Comparison of ENCODE assay signal across 9 mouse cellular contexts in the genomic region with DNA sequence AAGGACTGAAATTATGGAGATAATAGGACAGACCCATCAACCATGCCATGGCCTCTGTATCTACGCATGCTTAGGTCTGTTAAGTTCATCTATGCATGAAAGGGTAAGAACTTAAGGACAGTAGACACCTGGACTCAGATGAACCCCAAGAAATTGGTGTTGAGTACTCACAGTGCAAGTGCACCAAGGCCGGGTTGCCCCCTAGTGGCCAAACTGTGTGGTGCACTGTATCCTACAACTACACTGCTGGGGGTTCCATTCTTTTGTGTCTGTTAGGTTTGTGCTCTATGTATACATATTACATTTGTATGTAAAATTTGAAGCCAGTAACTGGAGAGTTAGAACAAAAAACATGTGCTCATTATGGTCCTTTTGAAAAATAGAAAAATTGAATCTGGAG.
DNase-seq lines count a peak whose midpoint lies in the region; ATAC-seq and TF ChIP-seq lines count a peak whose summit lies in the region.
"Had no signal": no experiment of that assay in that cellular context is flagged by ENCODE, and none has a peak within 500 bp of the region (broad histone marks: within the 10 kb centered on the region; RNA-seq: fewer than 3 reads in every experiment).

No protein-coding gene starts in this region.

- 59% methylated on average over 2 of the region's 2 CpGs for WGBS in forebrain, embryonic 14.5 days
- WGBS in forebrain, embryonic 15.5 days: 63% methylated on average over 2 of the region's 2 CpGs
- WGBS in lung, adult 2 months: 51% methylated on average over 2 of the region's 2 CpGs

- H3K4me3 ChIP-seq in forebrain, embryonic 14.5 days (ENCODE audit: low read depth, low read length): no peak overlapping the region
- H3K4me3 ChIP-seq in forebrain, embryonic 15.5 days: no peak overlapping the region
- H3K4me3 ChIP-seq in lung, adult 2 months (replicated peaks; ENCODE audit: extremely low read depth, low read depth, low read length): no peak overlapping the region
- no peak overlapping the region for H3K4me3 ChIP-seq in ES-E14 (ENCODE audit: insufficient read depth in 1 of 2, low read depth in 1 of 2, low read length in 2 of 2, poor library complexity in 1 of 2, severe bottlenecking in 1 of 2)
- H3K4me3 ChIP-seq: neural tube, embryonic 12.5 days had no signal

- no peak overlapping the region for H3K27ac ChIP-seq in forebrain, embryonic 14.5 days (ENCODE audit: low read depth, low read length)
- H3K27ac ChIP-seq in forebrain, embryonic 15.5 days (replicated peaks): no peak overlapping the region
- H3K27ac ChIP-seq in ES-E14 (ENCODE audit: insufficient read depth, low read depth, low read length, poor library complexity, severe bottlenecking): no peak overlapping the region
- H3K27ac ChIP-seq: neural tube, embryonic 12.5 days had no signal

- in situ Hi-C loops in ES-E14 (cut with MboI; ENCODE audit: low sequenced_read_pairs in 2 of 2, unreplicated experiment in 2 of 2): no loop called here

- H3K9me3 ChIP-seq in forebrain, embryonic 14.5 days (replicated peaks; ENCODE audit: control insufficient read depth, low read length): no peaks in the 10 kb centered on the region
- H3K9me3 ChIP-seq in forebrain, embryonic 15.5 days: no peaks in the 10 kb centered on the region
- H3K9me3 ChIP-seq in ES-E14 (ENCODE audit: control insufficient read depth, insufficient read depth, low read depth, low read length): no peaks in the 10 kb centered on the region
- H3K9me3 ChIP-seq: neural tube, embryonic 12.5 days had no signal

- TF ChIP-seq POLR2A in lung, adult 2 months (IDR thresholded peaks at IDR 0.05; ENCODE audit: borderline replicate concordance, extremely low read depth, low read depth, low read length): no peak

- H3K27me3 ChIP-seq in forebrain, embryonic 14.5 days (replicated peaks; ENCODE audit: control insufficient read depth, insufficient read depth, low read length): no peaks in the 10 kb centered on the region
- no peaks in the 10 kb centered on the region for H3K27me3 ChIP-seq in forebrain, embryonic 15.5 days
- H3K27me3 ChIP-seq: neural tube, embryonic 12.5 days had no signal

- DNase-seq in forebrain, embryonic 14.5 days (ENCODE audit: low spot score): peak; percentile 2
- peak; percentile 7 for DNase-seq in lung, adult 2 months
- DNase-seq in lung, postnatal 4 days: no peak
- DNase-seq in ES-E14 (ENCODE audit: low read depth, low spot score): peak; percentile 45
- peak; percentile 40 for DNase-seq in embryo, embryonic 10.5 days (ENCODE audit: low spot score)

- peak; percentile 57 for TF ChIP-seq CTCF in lung, adult 2 months (IDR thresholded peaks at IDR 0.05; ENCODE audit: insufficient read depth, low read length)

- H3K4me2 ChIP-seq in forebrain, embryonic 14.5 days (ENCODE audit: low read length): no peak overlapping the region
- H3K4me2 ChIP-seq in forebrain, embryonic 15.5 days (replicated peaks): no peak overlapping the region
- H3K4me2 ChIP-seq: neural tube, embryonic 12.5 days had no signal

- no peak overlapping the region for H3K9ac ChIP-seq in forebrain, embryonic 14.5 days (ENCODE audit: low read length)
- no peak overlapping the region for H3K9ac ChIP-seq in forebrain, embryonic 15.5 days (replicated peaks)
- no peak overlapping the region for H3K9ac ChIP-seq in ES-E14 (ENCODE audit: insufficient read depth, low read depth, low read length, poor library complexity, severe bottlenecking)
- H3K9ac ChIP-seq: neural tube, embryonic 12.5 days had no signal

- no peaks in the 10 kb centered on the region for H3K36me3 ChIP-seq in forebrain, embryonic 14.5 days (ENCODE audit: control insufficient read depth, insufficient read depth, low read length)
- no peaks in the 10 kb centered on the region for H3K36me3 ChIP-seq in forebrain, embryonic 15.5 days
- H3K36me3 ChIP-seq in ES-E14 (ENCODE audit: control insufficient read depth, insufficient read depth, low read length, poor library complexity, severe bottlenecking): no peaks in the 10 kb centered on the region
- H3K36me3 ChIP-seq: neural tube, embryonic 12.5 days had no signal

- H3K4me1 ChIP-seq in forebrain, embryonic 14.5 days (ENCODE audit: control insufficient read depth, insufficient read depth, low read length): no peaks in the 10 kb centered on the region
- H3K4me1 ChIP-seq in forebrain, embryonic 15.5 days: no peaks in the 10 kb centered on the region
- no peaks in the 10 kb centered on the region for H3K4me1 ChIP-seq in lung, adult 2 months (ENCODE audit: control insufficient read depth, insufficient read depth, low read length)
- peaks cover 0 to 3% of the 10 kb centered on the region in 2 experiments; a peak in 2 of 4 replicates for H3K4me1 ChIP-seq in ES-E14 (ENCODE audit: control insufficient read depth in 2 of 2, insufficient read depth in 2 of 2, low read length in 2 of 2, poor library complexity in 1 of 2)
- H3K4me1 ChIP-seq: neural tube, embryonic 12.5 days had no signal

- ATAC-seq in forebrain, embryonic 14.5 days: no peak
- no peak for ATAC-seq in forebrain, embryonic 15.5 days (replicated peaks)
- peak; percentile 69 for ATAC-seq in megakaryocyte progenitor cell, adult 5-6 weeks (replicated peaks; ENCODE audit: poor library complexity)
- ATAC-seq in erythroid progenitor cell, adult 5-6 weeks (replicated peaks; ENCODE audit: low FRiP score, poor library complexity, severe bottlenecking): no peak

TF ChIP-seq in ES-E14, 5 proteins besides CTCF, POLR2A, EP300 and RAD21:
- TF ChIP-seq MAFK (IDR thresholded peaks at IDR 0.05; ENCODE audit: insufficient read depth, low read depth, low read length) (no peak), HCFC1 (IDR thresholded peaks at IDR 0.05; ENCODE audit: borderline replicate concordance, insufficient read depth, low read length) (no peak), ZNF384 (IDR thresholded peaks at IDR 0.05; ENCODE audit: low read depth, low read length) (no peak), CHD2 (IDR thresholded peaks at IDR 0.05; ENCODE audit: low read depth, low read length) (no peak), ZC3H11A (IDR thresholded peaks at IDR 0.05; ENCODE audit: borderline replicate concordance, low read depth, low read length) (no peak; the same call in 1 of the 2 replicates)

Comparison
In these comparisons a context has a peak if more than half of its experiments do, and no peak if none do; other contexts are left out.
1. DNase-seq: peak in forebrain, embryonic 14.5 days (single experiment), lung, adult 2 months (single experiment), ES-E14 (single experiment) and embryo, embryonic 10.5 days (single experiment); none in lung, postnatal 4 days (0 of 2).